Mouse (Mus musculus) liver, postnatal 0 days (tissue): ENCODE results near the gene Aicda.

ENCODE experiments used
- CTCF ChIP-seq: sonication (generic); IDR thresholded peaks from 2 replicates; pipeline ENCODE4 v1.5.1; 2016; ENCODE audit warnings: antibody characterized with exemption, low read depth
- EP300 ChIP-seq: IDR thresholded peaks from 2 replicates; pipeline ENCODE4 v1.6.1; 2016; ENCODE audit warnings: antibody characterized with exemption, low read depth, mild to moderate bottlenecking

DNA sequence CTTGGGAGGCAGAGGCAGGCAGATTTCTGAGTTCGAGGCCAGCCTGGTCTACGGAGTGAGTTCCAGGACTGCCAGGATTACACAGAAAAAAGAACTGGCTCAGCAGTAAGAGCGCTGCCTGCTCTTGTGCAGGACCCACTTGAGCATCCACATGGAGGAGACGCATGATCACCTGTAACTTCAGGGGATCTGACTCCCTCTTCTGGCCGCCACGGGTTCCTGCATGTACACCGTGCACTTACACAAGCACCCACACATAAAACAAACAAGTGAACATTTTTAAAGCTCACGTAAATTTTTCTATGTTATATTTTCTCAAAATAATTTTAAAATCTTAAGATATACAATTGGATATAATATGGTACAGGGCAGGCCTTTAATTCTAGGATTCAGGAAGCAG lies 51.9 kb downstream of the Aicda start:
- TF ChIP-seq CTCF = peak; percentile 55
- TF ChIP-seq EP300 = no peak
